Mouse (Mus musculus): ENCODE data around the gene Gm10775.

DNA sequence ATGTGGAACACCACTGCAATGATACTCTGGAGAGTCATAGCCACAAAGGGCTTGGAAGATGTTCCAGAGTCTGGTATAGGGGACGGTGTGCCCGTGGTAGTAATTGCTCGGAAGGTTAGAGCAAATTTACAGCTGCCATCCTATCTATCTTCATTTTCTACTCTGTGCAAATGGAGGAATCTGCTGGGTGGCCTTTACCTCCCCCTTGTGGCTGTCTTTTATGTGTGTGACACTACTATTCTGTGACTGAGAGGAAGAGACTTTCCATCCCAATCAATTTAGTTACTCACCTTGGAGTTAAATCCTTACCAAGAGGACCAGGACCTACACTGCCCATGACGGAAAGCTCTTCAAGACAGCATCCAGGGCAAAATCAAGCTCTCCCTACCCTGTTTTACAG, 16.1 kb upstream of the Gm10775 start:
- TF ChIP-seq CTCF (IDR thresholded peaks at IDR 0.05; ENCODE audit: low read depth, low read length) = no peak
- no peak for TF ChIP-seq POLR2A (IDR thresholded peaks at IDR 0.05; ENCODE audit: extremely low read depth, insufficient read depth, low read length)

Measured in liver, adult 2 months (tissue).